Comparison of ENCODE assay signal across 18 mouse cellular contexts in genomic region chr8:117768971-117769370, GRCm38 (mm10).
"Had no signal": no experiment of that assay in that cellular context is flagged by ENCODE, and none has a peak within 500 bp of the region (broad histone marks: within the 10 kb centered on the region; RNA-seq: fewer than 3 reads in every experiment).

No protein-coding gene starts in this region.

- H3K27ac ChIP-seq: liver, embryonic 12.5 days; liver, embryonic 14.5 days; lung, embryonic 15.5 days; macrophage; midbrain, embryonic 12.5 days; neural tube, embryonic 12.5 days; stomach, embryonic 15.5 days; stomach, postnatal 0 days had no signal

- ATAC-seq: liver, embryonic 12.5 days; lung, postnatal 0 days; midbrain, embryonic 16.5 days had no signal

- H3K4me1 ChIP-seq: lung, embryonic 15.5 days; megakaryocyte, embryonic 14.5 days; midbrain, embryonic 12.5 days; neural tube, embryonic 12.5 days; stomach, embryonic 15.5 days had no signal

- H3K36me3 ChIP-seq: liver, embryonic 12.5 days; lung, embryonic 15.5 days; midbrain, embryonic 12.5 days; neural tube, embryonic 12.5 days; stomach, embryonic 15.5 days had no signal

- H3K9me3 ChIP-seq: liver, embryonic 12.5 days; lung, embryonic 15.5 days; megakaryocyte, embryonic 14.5 days; midbrain, embryonic 12.5 days; neural tube, embryonic 12.5 days; stomach, embryonic 15.5 days had no signal

- DNase-seq: lung, adult 2 months; lung, postnatal 14 days; lung, postnatal 36 days; midbrain, embryonic 14.5 days; right cerebral cortex, postnatal 14 days; thymus, adult 2 months; thymus, postnatal 36 days had no signal

- H3K27me3 ChIP-seq: lung, embryonic 15.5 days; midbrain, embryonic 12.5 days; neural tube, embryonic 12.5 days; stomach, embryonic 15.5 days had no signal

- H3K4me3 ChIP-seq: liver, embryonic 12.5 days; lung, embryonic 15.5 days; megakaryocyte, embryonic 14.5 days; midbrain, embryonic 12.5 days; neural tube, embryonic 12.5 days; stomach, embryonic 15.5 days had no signal

- H3K9ac ChIP-seq: liver, embryonic 12.5 days; liver, embryonic 14.5 days; lung, embryonic 15.5 days; midbrain, embryonic 12.5 days; neural tube, embryonic 12.5 days; stomach, embryonic 15.5 days had no signal

- H3K4me2 ChIP-seq: liver, embryonic 12.5 days; lung, embryonic 15.5 days; midbrain, embryonic 12.5 days; neural tube, embryonic 12.5 days; stomach, embryonic 15.5 days had no signal
